Mouse (Mus musculus) Muller cell, postnatal 12 days (primary cell): Measurements from ENCODE around the gene Nup210l.
"Not testable (repeated sequence)": the region's sequence is repeated elsewhere in the genome, so short reads cannot be mapped to it uniquely, and the experiment has no call there.

ENCODE experiments used
- DNase-seq: peaks from one replicate; pipeline ENCODE4 v3.0.0-alpha.2; 2015; ENCODE audit errors: inconsistent ontology term

Nup210l gene

DNA sequence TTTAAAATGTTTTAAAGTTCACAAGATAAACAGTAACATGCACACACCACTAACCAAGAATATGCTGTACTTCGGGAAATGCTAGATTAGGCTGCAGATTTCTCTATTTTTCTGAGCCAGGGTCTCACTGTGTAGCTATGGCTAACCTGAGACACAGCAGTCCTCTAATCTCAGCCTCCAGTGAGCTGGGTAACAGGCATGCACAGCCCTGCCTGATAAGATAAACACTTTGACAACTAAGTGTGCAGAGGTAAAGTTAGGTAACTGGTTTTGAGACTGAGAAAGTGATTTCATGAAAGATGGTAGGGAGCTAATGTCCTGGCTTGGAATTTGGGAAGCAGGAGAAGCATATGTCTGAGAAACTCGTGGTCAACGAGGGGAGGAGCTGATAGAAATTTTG, 9.5 kb upstream of the Nup210l start:
- DNase-seq, result no peak

DNA sequence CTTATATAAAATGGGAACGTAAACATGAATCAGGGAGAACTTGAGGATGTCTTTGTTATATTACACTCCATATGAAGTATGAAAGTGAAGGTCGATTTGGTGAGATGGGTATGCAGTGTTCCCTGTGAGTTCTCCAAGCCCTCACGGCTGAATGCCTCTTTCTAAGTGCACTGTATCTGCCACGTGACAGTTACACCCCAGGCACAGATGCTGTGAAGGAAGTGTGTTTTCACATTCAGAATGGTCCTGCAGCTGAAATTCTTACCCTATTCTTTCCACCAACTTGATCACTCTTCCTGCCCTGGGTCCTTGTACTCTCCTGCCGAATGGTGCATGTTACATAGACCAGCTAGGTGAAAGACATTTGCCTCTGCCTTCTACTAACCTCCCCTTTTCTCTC, 6.0 kb upstream of the Nup210l start:
- DNase-seq, result no peak

- DNase-seq, result no peak
Measured at GRCm38 (mm10) chr3:90101010-90101409, 2.9 kb upstream of the Nup210l start.

GRCm38 (mm10) chr3:90101673-90102072, 2.3 kb upstream of the Nup210l start:
- no peak for DNase-seq

DNA sequence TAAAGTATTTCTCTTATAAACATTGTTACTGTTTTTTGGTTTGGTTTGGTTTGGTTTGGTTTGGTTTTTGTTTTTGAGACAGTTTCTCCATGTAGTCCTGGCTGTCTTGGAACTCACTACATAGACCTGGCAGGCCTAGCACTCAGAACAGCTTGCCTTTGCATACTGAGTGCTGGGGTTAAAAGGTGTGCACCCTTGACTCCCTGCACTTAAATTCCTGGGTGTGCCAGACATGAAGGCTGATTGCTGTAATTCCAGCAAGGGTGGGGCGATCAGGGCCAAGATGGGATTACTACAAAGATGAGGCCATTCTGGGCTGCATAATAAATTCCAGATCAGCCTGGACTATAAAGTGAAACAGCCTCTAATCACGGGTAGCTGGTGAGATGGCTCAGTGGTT, 1.7 kb upstream of the Nup210l start:
- no peak for DNase-seq

- DNase-seq, result no peak
Measured at GRCm38 (mm10) chr3:90103176-90103575, 756 bp upstream of the Nup210l start.

DNA sequence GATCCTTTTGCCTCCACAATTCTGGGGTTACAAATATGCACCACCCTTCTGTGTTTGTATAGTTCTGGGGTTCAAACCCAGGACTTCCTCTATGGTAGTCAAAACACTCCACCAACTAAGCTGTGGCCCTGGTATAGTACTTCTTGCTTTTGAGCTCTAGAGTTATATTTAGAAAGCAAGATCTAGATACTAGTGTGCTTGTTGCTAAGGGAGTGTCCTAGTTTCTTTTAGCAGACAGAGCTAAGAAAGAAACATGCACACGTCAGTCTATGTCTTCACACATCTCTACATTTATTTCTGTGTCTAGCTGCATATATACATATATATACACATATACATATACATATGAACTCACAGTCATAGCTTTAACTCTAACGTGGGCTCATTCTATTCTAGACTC, 7.8 kb downstream of the Nup210l start:
- no peak for DNase-seq

DNA sequence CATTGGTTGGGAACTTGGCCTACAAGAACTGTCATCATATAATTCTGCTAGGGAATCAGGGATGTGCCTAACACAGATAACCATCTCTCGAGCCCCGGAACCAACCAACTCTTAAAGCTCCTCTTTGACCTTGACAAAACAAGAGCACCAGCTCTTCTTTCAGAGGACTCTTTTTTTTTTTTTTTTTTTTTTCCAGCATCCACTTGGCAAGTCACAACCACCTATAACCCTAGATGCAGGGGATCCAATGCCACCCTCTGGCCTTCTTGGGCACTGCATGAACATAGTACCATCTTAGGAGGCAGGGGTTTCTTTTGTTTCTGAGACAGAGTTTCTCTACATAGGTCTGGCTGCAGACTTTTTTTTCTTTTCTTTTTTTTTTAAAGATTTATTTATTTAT, 10.4 kb downstream of the Nup210l start:
- DNase-seq, result no peak

- no peak for DNase-seq
Measured at GRCm38 (mm10) chr3:90115526-90115925, 11.6 kb downstream of the Nup210l start.

- DNase-seq, result peak; percentile 58
Measured at GRCm38 (mm10) chr3:90118132-90118790, 14.3 kb downstream of the Nup210l start.

- not testable (repeated sequence) for DNase-seq
Measured at GRCm38 (mm10) chr3:90122036-90122435, 18.1 kb downstream of the Nup210l start.

- DNase-seq, result no peak
Measured at GRCm38 (mm10) chr3:90125710-90126109, 21.8 kb downstream of the Nup210l start.

DNA sequence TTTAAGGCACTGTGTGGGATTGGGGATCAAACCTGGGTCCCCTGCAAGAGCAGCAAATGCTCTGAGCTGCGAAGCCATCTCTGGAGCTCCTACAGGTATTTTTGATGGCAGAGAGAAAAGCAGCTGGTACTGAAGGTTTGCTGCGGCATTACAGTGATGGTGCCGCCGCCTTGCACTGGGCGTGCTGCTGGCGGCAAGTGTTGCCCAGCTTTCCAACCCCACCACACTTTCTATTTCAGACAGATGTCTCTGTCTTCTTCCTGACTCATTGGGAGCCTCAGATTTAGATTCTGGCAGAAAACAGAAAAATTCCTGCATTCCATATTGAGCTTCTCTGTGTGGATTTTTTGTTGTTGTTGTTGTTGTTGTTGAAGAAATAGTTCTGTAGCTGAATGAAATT, 23.9 kb downstream of the Nup210l start:
- DNase-seq, result no peak

- no peak for DNase-seq
Measured at GRCm38 (mm10) chr3:90132745-90133144, 28.8 kb downstream of the Nup210l start.

DNA sequence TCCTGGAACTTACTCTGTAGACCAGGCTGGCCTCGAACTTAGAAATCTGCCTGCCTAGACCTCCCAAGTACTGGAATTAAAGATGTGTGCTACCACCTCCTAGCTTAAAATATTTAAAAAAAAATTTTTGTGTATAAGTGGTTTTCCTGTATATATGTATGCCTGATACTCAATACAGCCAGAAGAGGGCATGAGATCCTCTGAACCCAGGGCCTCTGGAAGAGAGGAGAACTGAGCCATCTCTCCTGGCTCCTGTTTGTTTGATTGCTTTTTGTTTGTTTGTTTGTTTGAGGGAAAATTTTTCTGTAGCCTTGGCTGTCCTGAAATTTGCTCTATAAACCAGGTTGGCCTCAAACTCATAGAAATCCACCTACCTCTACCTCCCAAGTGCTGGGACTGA, 29.4 kb downstream of the Nup210l start:
- DNase-seq, result no peak

DNA sequence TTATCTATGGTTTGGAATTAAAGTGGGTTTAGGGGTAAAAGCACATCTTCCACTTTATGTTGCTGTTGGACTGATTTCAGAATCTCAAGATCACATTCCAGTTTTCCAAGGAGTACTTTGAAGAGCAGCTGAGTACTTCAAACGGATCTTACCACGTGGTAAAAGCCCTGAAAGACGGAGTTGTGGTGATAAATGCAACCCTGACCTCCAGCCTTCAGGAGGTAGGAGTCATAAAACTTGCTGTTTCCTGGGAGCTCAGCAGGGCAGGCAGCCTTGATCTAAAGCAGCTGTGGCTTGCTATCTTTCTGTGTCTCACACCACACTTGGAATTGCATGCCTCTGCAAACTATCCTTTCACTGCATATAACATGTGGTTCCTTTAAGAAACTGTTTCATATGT, 30.6 kb downstream of the Nup210l start:
- DNase-seq, result no peak

DNA sequence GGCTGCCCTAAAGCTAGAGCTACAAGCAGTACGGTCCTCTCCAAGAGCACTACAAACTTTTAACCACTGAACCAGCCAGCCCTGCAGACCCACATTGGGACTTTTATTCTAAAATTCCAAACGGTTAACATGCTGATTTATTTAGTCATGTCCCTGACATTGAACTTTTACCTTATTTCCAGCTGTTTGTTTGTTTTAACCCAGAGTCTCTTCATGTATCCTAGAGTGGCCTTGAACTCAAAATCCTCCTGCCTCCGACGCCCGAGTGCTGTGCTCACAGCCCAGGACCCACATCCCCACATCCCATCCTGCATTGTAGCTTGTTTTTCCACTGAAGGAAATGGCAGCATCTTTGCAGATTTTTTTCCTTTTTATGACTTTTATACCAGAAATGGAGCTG, 31.1 kb downstream of the Nup210l start:
- no peak for DNase-seq

DNA sequence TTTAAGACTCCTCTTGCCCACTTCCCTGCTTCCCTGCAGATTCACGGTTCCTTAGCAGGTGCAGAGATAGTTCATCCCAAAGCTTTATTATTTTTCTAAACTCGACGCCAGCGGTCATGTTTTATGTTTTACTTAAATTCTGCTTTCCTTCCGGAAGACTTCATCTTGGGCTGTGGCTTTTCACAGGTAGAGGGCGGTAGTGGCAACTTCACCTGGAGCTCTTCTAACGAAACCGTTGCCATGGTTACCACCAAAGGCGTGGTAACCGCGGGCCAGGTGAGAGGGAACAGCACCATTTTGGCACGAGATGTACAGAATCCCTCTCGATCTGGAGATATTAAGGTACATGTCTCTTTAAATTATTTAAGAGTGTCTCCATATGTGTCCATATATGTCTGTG, 32.7 kb downstream of the Nup210l start:
- DNase-seq, result no peak

DNA sequence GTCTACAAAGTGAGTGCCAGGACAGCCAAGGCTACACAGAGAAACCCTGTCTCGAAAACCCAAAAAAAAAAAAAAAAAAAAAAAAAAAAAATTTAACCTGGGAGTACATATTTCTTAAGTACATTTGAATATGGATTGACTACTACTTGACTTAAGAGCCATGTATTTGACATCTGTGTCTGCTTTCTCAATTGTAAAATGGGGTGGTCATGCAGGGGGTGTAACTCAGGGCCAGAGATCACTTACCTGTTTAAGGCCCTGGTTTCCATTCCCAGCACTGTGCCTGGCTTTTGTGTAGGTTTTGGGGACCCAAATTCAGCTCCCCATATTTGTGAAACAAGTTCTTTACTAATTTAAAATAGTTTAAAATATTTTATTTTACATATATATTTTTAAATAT, 33.7 kb downstream of the Nup210l start:
- DNase-seq, result no peak

- no peak for DNase-seq
Measured at GRCm38 (mm10) chr3:90139962-90140361, 36.0 kb downstream of the Nup210l start.

GRCm38 (mm10) chr3:90145461-90145860, 41.5 kb downstream of the Nup210l start:
- DNase-seq, result peak; percentile 16

DNA sequence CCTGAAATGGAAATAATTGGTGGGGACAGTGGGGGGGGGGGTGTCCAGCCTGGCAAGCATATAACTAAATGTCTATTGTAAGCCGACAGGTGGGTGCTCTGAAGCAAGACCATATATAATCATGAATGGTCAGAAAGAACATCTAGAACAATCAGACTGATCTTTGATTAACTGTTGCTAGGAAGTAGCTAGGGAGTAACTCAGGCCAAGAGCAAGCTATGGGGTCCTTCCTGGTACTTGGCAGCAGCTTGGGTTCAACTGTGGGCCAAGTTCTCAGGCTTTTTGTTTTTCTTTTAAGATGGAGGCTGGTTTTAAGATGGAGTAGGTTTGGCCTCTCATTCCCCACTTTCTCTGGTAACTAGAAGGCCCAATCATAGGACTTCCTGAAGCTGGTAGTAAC, 42.7 kb downstream of the Nup210l start:
- DNase-seq, result no peak

- DNase-seq, result no peak
Measured at GRCm38 (mm10) chr3:90151086-90151740, 47.3 kb downstream of the Nup210l start.

DNA sequence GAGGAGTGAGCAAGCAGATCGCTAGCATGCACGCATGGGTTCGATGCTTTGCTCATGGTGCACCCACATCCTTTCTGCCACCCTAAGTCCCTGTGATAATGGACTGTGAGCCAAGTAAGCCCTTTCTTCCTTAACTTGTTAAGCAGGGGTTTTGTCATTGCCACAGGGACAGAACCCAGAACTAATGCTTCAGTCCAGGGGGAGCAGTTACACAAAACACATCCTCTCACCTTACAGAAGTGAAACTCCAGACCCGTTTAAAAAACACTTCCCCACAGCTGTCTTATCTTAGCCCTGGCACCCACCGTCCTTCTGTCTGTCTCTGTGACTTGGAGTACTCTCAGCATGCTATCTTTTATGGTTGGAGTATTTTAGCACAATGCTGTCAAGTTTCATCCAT, 52.1 kb downstream of the Nup210l start:
- DNase-seq, result no peak
